In genomic region chr4:41118706-41119292, GRCm38 (mm10) we compare ENCODE assay signal across 8 mouse cellular contexts. TPM values are rescaled to one million over a fixed set of nuclear protein-coding genes. Genes with fewer than 3 reads are reported as not detected.
DNase-seq lines count a peak whose midpoint lies in the region; ATAC-seq and TF ChIP-seq lines count a peak whose summit lies in the region.

No protein-coding gene starts in this region.

- TF ChIP-seq POLR2A in liver, adult 2 months (IDR thresholded peaks at IDR 0.05; ENCODE audit: extremely low read depth, insufficient read depth, low read length), result no peak

- H3K27ac ChIP-seq in intestine, postnatal 0 days (ENCODE audit: low read depth, low read length), result no peak overlapping the region
- H3K27ac ChIP-seq in liver, adult 2 months (replicated peaks; ENCODE audit: insufficient read depth, low read depth, low read length), result no peak overlapping the region

- peaks cover 85% of the 10 kb centered on the region for H3K36me3 ChIP-seq in intestine, postnatal 0 days (ENCODE audit: control insufficient read depth, insufficient read depth)
- H3K36me3 ChIP-seq in liver, adult 2 months (ENCODE audit: control insufficient read depth, insufficient read depth, low read length), result peaks cover 22% of the 10 kb centered on the region

- H3K9me3 ChIP-seq in intestine, postnatal 0 days (ENCODE audit: control insufficient read depth), result no peaks in the 10 kb centered on the region

- ATAC-seq in intestine, postnatal 0 days, result 0 out of 2 replicates have a peak, but pooled peaks have one; percentile 36

- H3K79me2 ChIP-seq in liver, adult 2 months (ENCODE audit: control insufficient read depth, insufficient read depth, low read length), result 0 out of 2 replicates have a peak, but pooled peaks cover 4% of the 10 kb centered on the region

- no peaks in the 10 kb centered on the region for H3K27me3 ChIP-seq in intestine, postnatal 0 days (replicated peaks; ENCODE audit: control insufficient read depth, insufficient read depth, low read length)
- H3K27me3 ChIP-seq in liver, adult 2 months (ENCODE audit: control insufficient read depth, insufficient read depth, low read length), result no peaks in the 10 kb centered on the region

- 72% methylated on average over 11 of the region's 11 CpGs for WGBS in intestine, postnatal 0 days
- WGBS in liver, adult 2 months, result 73% methylated on average over 11 of the region's 11 CpGs

- H3K4me3 ChIP-seq in intestine, postnatal 0 days (ENCODE audit: low read depth, low read length), result no peak overlapping the region
- H3K4me3 ChIP-seq in liver, adult 2 months (ENCODE audit: insufficient read depth, low read depth, low read length), result no peak overlapping the region

- no peak overlapping the region for H3K4me2 ChIP-seq in intestine, postnatal 0 days (replicated peaks; ENCODE audit: low read depth)

- H3K4me1 ChIP-seq in intestine, postnatal 0 days (replicated peaks; ENCODE audit: control insufficient read depth, insufficient read depth, low read length), result 0 out of 2 replicates have a peak, but pooled peaks cover 2% of the 10 kb centered on the region
- H3K4me1 ChIP-seq in liver, adult 2 months (ENCODE audit: control insufficient read depth, insufficient read depth, low read length), result peaks cover 3% of the 10 kb centered on the region; the same call in 1 of the 2 replicates

- TF ChIP-seq CTCF in intestine, postnatal 0 days (IDR thresholded peaks at IDR 0.05; ENCODE audit: low read depth), result peak; percentile 94
- peak; percentile 87 for TF ChIP-seq CTCF in liver, adult 2 months (IDR thresholded peaks at IDR 0.05; ENCODE audit: low read depth, low read length)

- H3K9ac ChIP-seq in intestine, postnatal 0 days (ENCODE audit: low read depth, low read length), result no peak overlapping the region
- H3K9ac ChIP-seq in liver, adult 2 months (ENCODE audit: low read depth, low read length), result no peak overlapping the region

- peak; percentile 57 to 63 for DNase-seq in right cerebral cortex, adult 2 months (ENCODE audit: low spot score in 2 of 2)
- DNase-seq in right cerebral cortex, postnatal 25 days, result no peak
- peak; percentile 80 for DNase-seq in adrenal gland, postnatal 25 days
- DNase-seq in forelimb bud, embryonic 11.5 days (ENCODE audit: low read depth, low spot score), result peak; percentile 48
- no peak for DNase-seq in liver, adult 2 months (ENCODE audit: extremely low read depth, low read depth, low spot score)
- DNase-seq in natural killer cell, adult 2 months (ENCODE audit: low spot score in 2 of 2), result peak; percentile 50 to 63
- DNase-seq in urinary bladder, postnatal 10 days (ENCODE audit: low spot score), result peak; percentile 54

RNA-seq across cellular contexts. Expression of gene Nol6, which starts 5.5 kb away (rescaled TPM):
- 56.1 and 57.0 TPM in 2 replicates for total RNA-seq in adrenal gland, postnatal 25 days (2021)
- 7.7 and 8.4 TPM in 2 replicates for polyA plus RNA-seq in intestine, postnatal 0 days (2015; fragmentation: Nextera tagmentation; extraction: Ambion mirVana)
- total RNA-seq in liver, adult 2 months (2014; rRNA removed), result 6.6 and 7.2 TPM in 2 replicates
- polyA plus RNA-seq in liver, adult 2 months (2012; rRNA removed), result 16.8 and 18.7 TPM in 2 replicates

RNA-seq across cellular contexts. Expression of gene Ube2r2, which starts 16.7 kb away (rescaled TPM):
- total RNA-seq in adrenal gland, postnatal 25 days (2021), result 105 and 106 TPM in 2 replicates
- 64.5 and 67.9 TPM in 2 replicates for polyA plus RNA-seq in intestine, postnatal 0 days (2015; fragmentation: Nextera tagmentation; extraction: Ambion mirVana)
- 30.4 and 31.1 TPM in 2 replicates for total RNA-seq in liver, adult 2 months (2014; rRNA removed)
- polyA plus RNA-seq in liver, adult 2 months (2012; rRNA removed), result 40.4 and 50.7 TPM in 2 replicates

RNA-seq across cellular contexts. Expression of gene Aqp3, which starts 20.8 kb away (rescaled TPM):
- total RNA-seq in adrenal gland, postnatal 25 days (2021), result not detected in 2 replicates
- polyA plus RNA-seq in intestine, postnatal 0 days (2015; fragmentation: Nextera tagmentation; extraction: Ambion mirVana), result 4.1 and 7.4 TPM in 2 replicates
- total RNA-seq in liver, adult 2 months (2014; rRNA removed), result not detected in 2 replicates
- not detected in 2 replicates for polyA plus RNA-seq in liver, adult 2 months (2012; rRNA removed)

Comparison
In these comparisons a context has a peak if more than half of its experiments do, and no peak if none do; other contexts are left out.
1. DNase-seq: peak in right cerebral cortex, adult 2 months (2 of 2), adrenal gland, postnatal 25 days (single experiment), forelimb bud, embryonic 11.5 days (single experiment), natural killer cell, adult 2 months (2 of 2) and urinary bladder, postnatal 10 days (single experiment); none in right cerebral cortex, postnatal 25 days (single experiment) and liver, adult 2 months (single experiment).